Mouse (Mus musculus) cerebral cortex, adult 2 months (tissue): Measurements from ENCODE around the gene Dhrs4.

Experiments
- WGBS: fragments of 180-500 bp; shearing (Covaris S2); methylation state at CpG from one replicate; pipeline ENCODE4 v1.1.7; 2018; 5-methylcytosine and 5-hydroxymethylcytosine counted together

Gene Dhrs4

GRCm38 (mm10) chr14:55486836-55487235 is 8.3 kb downstream of the Dhrs4 start:
- 93% methylated on average over 8 of the region's 8 CpGs for WGBS

- under 1% methylated on average over 67 of the region's 68 CpGs for WGBS
Observed at GRCm38 (mm10) chr14:55490361-55491201, 12.0 kb downstream of the Dhrs4 start, which contains the start of gene Carmil3. TSS of gene Carmil3 (plus strand) at chr14:55490651.

- 2% methylated on average over 25 of the region's 30 CpGs for whole genome bisulfite sequencing
Observed at GRCm38 (mm10) chr14:55491291-55491833, 12.8 kb downstream of the Dhrs4 start.

GRCm38 (mm10) chr14:55492103-55492502 is 13.5 kb downstream of the Dhrs4 start:
- WGBS: 24% methylated on average over 3 of the region's 3 CpGs

- 70% methylated on average over 18 of the region's 20 CpGs for WGBS
Observed at GRCm38 (mm10) chr14:55495509-55496240, 17.1 kb downstream of the Dhrs4 start.

- 84% methylated on average over 16 of the region's 16 CpGs for WGBS
Observed at GRCm38 (mm10) chr14:55496761-55497448, 18.3 kb downstream of the Dhrs4 start.

- WGBS: 34% methylated on average over 6 of the region's 6 CpGs
Observed at GRCm38 (mm10) chr14:55497449-55497821, 18.9 kb downstream of the Dhrs4 start.

GRCm38 (mm10) chr14:55505612-55506011 is 27.1 kb downstream of the Dhrs4 start:
- 78% methylated on average over 9 of the region's 9 CpGs for WGBS

- WGBS: 66% methylated on average over 7 of the region's 7 CpGs
Observed at GRCm38 (mm10) chr14:55507801-55508200, 29.2 kb downstream of the Dhrs4 start.

- 61% methylated on average over 10 of the region's 10 CpGs for WGBS
Observed at GRCm38 (mm10) chr14:55509540-55509939, 31.0 kb downstream of the Dhrs4 start.

GRCm38 (mm10) chr14:55510125-55510731 is 31.7 kb downstream of the Dhrs4 start, which contains the start of gene Cpne6:
TSS of gene Cpne6 (plus strand) at chr14:55510445.
- 26% methylated on average over 22 of the region's 22 CpGs for WGBS

- 22% methylated on average over 7 of the region's 7 CpGs for WGBS
Observed at GRCm38 (mm10) chr14:55511037-55511436, 32.5 kb downstream of the Dhrs4 start.

GRCm38 (mm10) chr14:55513927-55514326 is 35.4 kb downstream of the Dhrs4 start:
- 75% methylated on average over 10 of the region's 10 CpGs for WGBS

GRCm38 (mm10) chr14:55515846-55516245 is 37.3 kb downstream of the Dhrs4 start:
- 93% methylated on average over 4 of the region's 4 CpGs for WGBS

GRCm38 (mm10) chr14:55518897-55519296 is 40.3 kb downstream of the Dhrs4 start:
- WGBS: 42% methylated on average over 2 of the region's 2 CpGs

- WGBS: 63% methylated on average over 4 of the region's 4 CpGs
Observed at GRCm38 (mm10) chr14:55519604-55520003, 41.0 kb downstream of the Dhrs4 start.

GRCm38 (mm10) chr14:55520451-55521361 is 42.1 kb downstream of the Dhrs4 start:
- 6% methylated on average over 61 of the region's 61 CpGs for WGBS

GRCm38 (mm10) chr14:55524062-55524461 is 45.5 kb downstream of the Dhrs4 start:
- 70% methylated on average over 4 of the region's 4 CpGs for WGBS

- WGBS: 64% methylated on average over 8 of the region's 8 CpGs
Observed at GRCm38 (mm10) chr14:55524785-55525184, 46.2 kb downstream of the Dhrs4 start, which contains the start of gene Nrl. TSS of gene Nrl (minus strand) at chr14:55524981.

- WGBS: 88% methylated on average over 2 of the region's 2 CpGs
Observed at GRCm38 (mm10) chr14:55526674-55527073, 48.1 kb downstream of the Dhrs4 start.
